Mouse (Mus musculus): ENCODE measurements around the gene Lifr.
A peak's percentile ranks its signal among the peaks of the same experiment; 100 is the strongest.

Gene Lifr

GRCm38 (mm10) chr15:7080916-7081626, 9.3 kb upstream of the Lifr start:
- no peak for DNase-seq (ENCODE audit: low spot score)

- DNase-seq (ENCODE audit: low spot score) = no peak
Observed at GRCm38 (mm10) chr15:7081795-7082194, 8.6 kb upstream of the Lifr start.

- no peak for DNase-seq (ENCODE audit: low spot score)
Observed at GRCm38 (mm10) chr15:7082901-7083300, 7.5 kb upstream of the Lifr start.

- no peak for DNase-seq (ENCODE audit: low spot score)
Observed at GRCm38 (mm10) chr15:7084780-7085497, 5.5 kb upstream of the Lifr start.

- DNase-seq (ENCODE audit: low spot score) = no peak
Observed at GRCm38 (mm10) chr15:7088691-7089090, 1.7 kb upstream of the Lifr start.

GRCm38 (mm10) chr15:7092321-7092720, 1.9 kb downstream of the Lifr start:
- no peak for DNase-seq (ENCODE audit: low spot score)

GRCm38 (mm10) chr15:7099406-7099805, 9.0 kb downstream of the Lifr start:
- DNase-seq (ENCODE audit: low spot score) = no peak

- no peak for DNase-seq (ENCODE audit: low spot score)
Observed at GRCm38 (mm10) chr15:7100226-7100625, 9.8 kb downstream of the Lifr start.

GRCm38 (mm10) chr15:7103051-7103450, 12.6 kb downstream of the Lifr start:
- DNase-seq (ENCODE audit: low spot score) = no peak

- DNase-seq (ENCODE audit: low spot score) = no peak
Observed at GRCm38 (mm10) chr15:7105224-7105623, 14.8 kb downstream of the Lifr start.

- DNase-seq (ENCODE audit: low spot score) = no peak
Observed at GRCm38 (mm10) chr15:7108160-7108559, 17.7 kb downstream of the Lifr start.

- peak; percentile 24 for DNase-seq (ENCODE audit: low spot score)
Observed at GRCm38 (mm10) chr15:7112227-7112907, 22.0 kb downstream of the Lifr start.

- no peak for DNase-seq (ENCODE audit: low spot score)
Observed at GRCm38 (mm10) chr15:7113906-7114305, 23.5 kb downstream of the Lifr start.

- DNase-seq (ENCODE audit: low spot score) = no peak
Observed at GRCm38 (mm10) chr15:7115326-7116003, 25.1 kb downstream of the Lifr start.

- no peak for DNase-seq (ENCODE audit: low spot score)
Observed at GRCm38 (mm10) chr15:7116216-7116615, 25.8 kb downstream of the Lifr start.

- no peak for DNase-seq (ENCODE audit: low spot score)
Observed at GRCm38 (mm10) chr15:7116699-7117098, 26.3 kb downstream of the Lifr start.

GRCm38 (mm10) chr15:7117944-7118343, 27.5 kb downstream of the Lifr start:
- DNase-seq (ENCODE audit: low spot score) = no peak

- peak; percentile 48 for DNase-seq (ENCODE audit: low spot score)
Observed at GRCm38 (mm10) chr15:7118849-7119248, 28.4 kb downstream of the Lifr start.

- no peak for DNase-seq (ENCODE audit: low spot score)
Observed at GRCm38 (mm10) chr15:7119930-7120512, 29.6 kb downstream of the Lifr start.

GRCm38 (mm10) chr15:7123781-7124450, 33.5 kb downstream of the Lifr start:
- DNase-seq (ENCODE audit: low spot score) = no peak

- no peak for DNase-seq (ENCODE audit: low spot score)
Observed at GRCm38 (mm10) chr15:7126171-7126570, 35.8 kb downstream of the Lifr start.

Data from embryo, embryonic 10 days (tissue).